Mouse (Mus musculus) heart, postnatal 25 days (tissue): ENCODE measurements around the gene Rasal2. TPM values are rescaled to one million over a fixed set of nuclear protein-coding genes. Genes with fewer than 3 reads are reported as not detected.

Experiments
- DNase-seq: peaks from one replicate; pipeline ENCODE4 v3.0.0; 2022; ENCODE audit warnings: low spot score
- intact Hi-C: fragments of 180-260 bp; cut with DNase I; formaldehyde crosslinking; loops from one replicate; pipeline ENCODE4 v1.15.1; 2025
- total RNA-seq, 2 experiments: library from RNA; stranded (reverse); gene quantifications; 2 replicates each; pipeline ENCODE4 v1.2.3; 2021

Rasal2 gene
- total RNA-seq, 2 experiments from 2014 or later: 21.6 to 34.8 TPM

GRCm38 (mm10) chr1:157182431-157182830 is 230.0 kb downstream of the Rasal2 start:
- intact Hi-C loops: no loop called here
- no peak for DNase-seq

- intact Hi-C loops: no loop called here
- DNase-seq: no peak
Measured at GRCm38 (mm10) chr1:157181081-157181480, 231.3 kb downstream of the Rasal2 start.

GRCm38 (mm10) chr1:157178988-157179764 is 233.2 kb downstream of the Rasal2 start:
- intact Hi-C loops: loop anchor here (5.0 kb wide), 1 partner anchor 103 kb away; no protein-coding TSS in a partner anchor
- DNase-seq: no peak

GRCm38 (mm10) chr1:157169292-157169691 is 243.1 kb downstream of the Rasal2 start:
- intact Hi-C loops: no loop called here

GRCm38 (mm10) chr1:157168891-157169290 is 243.5 kb downstream of the Rasal2 start:
- no peak for DNase-seq
- intact Hi-C loops: no loop called here

More at GRCm38 (mm10) chr1:157169292-157169691, 243.1 kb downstream of the Rasal2 start:
- no peak for DNase-seq

GRCm38 (mm10) chr1:157153781-157154180 is 258.6 kb downstream of the Rasal2 start:
- intact Hi-C loops: no loop called here
- no peak for DNase-seq

- intact Hi-C loops: no loop called here
Measured at GRCm38 (mm10) chr1:157150107-157150506, 262.3 kb downstream of the Rasal2 start.

GRCm38 (mm10) chr1:157144621-157145020 is 267.8 kb downstream of the Rasal2 start:
- intact Hi-C loops: loop anchor here (5.0 kb wide), 1 partner anchor 313 kb away; the partner anchor contains the start of gene Cryzl2
- DNase-seq: no peak

More at GRCm38 (mm10) chr1:157150107-157150506, 262.3 kb downstream of the Rasal2 start:
- DNase-seq: no peak

GRCm38 (mm10) chr1:157143326-157143932 is 269.0 kb downstream of the Rasal2 start:
- intact Hi-C loops: loop anchor here (5.0 kb wide), 1 partner anchor 314 kb away; the partner anchor contains the start of gene Cryzl2
- no peak for DNase-seq

GRCm38 (mm10) chr1:157141014-157141413 is 271.4 kb downstream of the Rasal2 start:
- DNase-seq: no peak
- intact Hi-C loops: loop anchor here (5.0 kb wide), 1 partner anchor 316 kb away; the partner anchor contains the start of gene Cryzl2

- DNase-seq: no peak
- intact Hi-C loops: loop anchor here (5.0 to 10.0 kb wide), 2 partner anchors 329 to 397 kb away; no protein-coding TSS in a partner anchor
Measured at GRCm38 (mm10) chr1:157137854-157138241, 274.5 kb downstream of the Rasal2 start.

GRCm38 (mm10) chr1:157137132-157137853 is 275.1 kb downstream of the Rasal2 start:
- intact Hi-C loops: loop anchor here (5.0 to 10.0 kb wide), 2 partner anchors 330 to 398 kb away; no protein-coding TSS in a partner anchor

GRCm38 (mm10) chr1:157128219-157128618 is 284.2 kb downstream of the Rasal2 start:
- DNase-seq: no peak

More at GRCm38 (mm10) chr1:157137132-157137853, 275.1 kb downstream of the Rasal2 start:
- DNase-seq: no peak

GRCm38 (mm10) chr1:157123836-157124235 is 288.6 kb downstream of the Rasal2 start:
- no peak for DNase-seq
- intact Hi-C loops: no loop called here

More at GRCm38 (mm10) chr1:157128219-157128618, 284.2 kb downstream of the Rasal2 start:
- intact Hi-C loops: no loop called here

- intact Hi-C loops: no loop called here
- no peak for DNase-seq
Measured at GRCm38 (mm10) chr1:157119168-157119567, 293.2 kb downstream of the Rasal2 start.

- no peak for DNase-seq
Measured at GRCm38 (mm10) chr1:157117440-157117839, 295.0 kb downstream of the Rasal2 start.

GRCm38 (mm10) chr1:157114492-157114891 is 297.9 kb downstream of the Rasal2 start:
- intact Hi-C loops: no loop called here
- no peak for DNase-seq

More at GRCm38 (mm10) chr1:157117440-157117839, 295.0 kb downstream of the Rasal2 start:
- intact Hi-C loops: no loop called here

GRCm38 (mm10) chr1:157110287-157110835 is 302.0 kb downstream of the Rasal2 start:
- DNase-seq: no peak
- intact Hi-C loops: no loop called here

GRCm38 (mm10) chr1:157108580-157108979 is 303.8 kb downstream of the Rasal2 start, which contains the start of gene Tex35:
Gene Tex35 (minus strand): TSS chr1:157108680.
- no peak for DNase-seq
- intact Hi-C loops: no loop called here
